Mouse (Mus musculus): ENCODE data around the gene BC017158. TPM values are rescaled to one million over a fixed set of nuclear protein-coding genes. Genes with fewer than 3 reads are reported as not detected.

The BC017158 gene
- polyA plus RNA-seq, 1 experiment: 30.9 TPM

- TF ChIP-seq POLR2A (IDR thresholded peaks at IDR 0.05; ENCODE audit: extremely low read depth, insufficient read depth, low read length): no peak
- TF ChIP-seq CTCF (IDR thresholded peaks at IDR 0.05; ENCODE audit: extremely low read depth, insufficient read depth, low read length): no peak
- H3K27ac ChIP-seq (ENCODE audit: insufficient read depth, low read length): no peak overlapping the region
- H3K4me1 ChIP-seq (ENCODE audit: control insufficient read depth, insufficient read depth, low read length): peaks cover 2% of the 10 kb centered on the region
- no peak overlapping the region for H3K4me3 ChIP-seq (ENCODE audit: insufficient read depth, low read length)
Observed at GRCm38 (mm10) chr7:128249998-128250397, 48.0 kb downstream of the BC017158 start.

GRCm38 (mm10) chr7:128248081-128249042 lies 49.6 kb downstream of the BC017158 start:
- peaks cover 2% of the 10 kb centered on the region for H3K4me1 ChIP-seq (ENCODE audit: control insufficient read depth, insufficient read depth, low read length)
- TF ChIP-seq POLR2A (IDR thresholded peaks at IDR 0.05; ENCODE audit: extremely low read depth, insufficient read depth, low read length) (no peak), CTCF (IDR thresholded peaks at IDR 0.05; ENCODE audit: extremely low read depth, insufficient read depth, low read length) (no peak)
- no peak overlapping the region; the same call in 1 of the 2 replicates for H3K4me3 ChIP-seq (ENCODE audit: insufficient read depth, low read length)
- no peak overlapping the region for H3K27ac ChIP-seq (ENCODE audit: insufficient read depth, low read length)

- Histone ChIP-seq H3K4me1 (ENCODE audit: control insufficient read depth, insufficient read depth, low read length) (peaks cover 2% of the 10 kb centered on the region), H3K4me3 (ENCODE audit: insufficient read depth, low read length) (peak overlapping the region; percentile 62), H3K27ac (ENCODE audit: insufficient read depth, low read length) (peak overlapping the region; percentile 82; the same call in 1 of the 2 replicates)
- TF ChIP-seq CTCF (IDR thresholded peaks at IDR 0.05; ENCODE audit: extremely low read depth, insufficient read depth, low read length): peak; percentile 73
- no peak for TF ChIP-seq POLR2A (IDR thresholded peaks at IDR 0.05; ENCODE audit: extremely low read depth, insufficient read depth, low read length)
Observed at GRCm38 (mm10) chr7:128247443-128247842, 50.5 kb downstream of the BC017158 start.

GRCm38 (mm10) chr7:128246496-128247391 lies 51.2 kb downstream of the BC017158 start, which contains the start of gene Tgfb1i1:
Tgfb1i1 (plus strand) TSS chr7:128246812.
- Histone ChIP-seq H3K4me1 (ENCODE audit: control insufficient read depth, insufficient read depth, low read length) (no peaks in the 10 kb centered on the region), H3K4me3 (ENCODE audit: insufficient read depth, low read length) (peak within 1 kb of the TSS; percentile 62), H3K27ac (ENCODE audit: insufficient read depth, low read length) (peak within 1 kb of the TSS; percentile 82)
- peak; percentile 68; the same call in 1 of the 2 replicates for TF ChIP-seq POLR2A (IDR thresholded peaks at IDR 0.05; ENCODE audit: extremely low read depth, insufficient read depth, low read length)
- TF ChIP-seq CTCF (IDR thresholded peaks at IDR 0.05; ENCODE audit: extremely low read depth, insufficient read depth, low read length): no peak

GRCm38 (mm10) chr7:128245547-128245946 lies 52.4 kb downstream of the BC017158 start:
- H3K27ac ChIP-seq (ENCODE audit: insufficient read depth, low read length): no peak overlapping the region

GRCm38 (mm10) chr7:128244410-128245025 lies 53.5 kb downstream of the BC017158 start:
- Histone ChIP-seq H3K4me1 (ENCODE audit: control insufficient read depth, insufficient read depth, low read length) (no peaks in the 10 kb centered on the region), H3K4me3 (ENCODE audit: insufficient read depth, low read length) (no peak overlapping the region), H3K27ac (ENCODE audit: insufficient read depth, low read length) (no peak overlapping the region)
- TF ChIP-seq POLR2A (IDR thresholded peaks at IDR 0.05; ENCODE audit: extremely low read depth, insufficient read depth, low read length): no peak
- TF ChIP-seq CTCF (IDR thresholded peaks at IDR 0.05; ENCODE audit: extremely low read depth, insufficient read depth, low read length): no peak

More at GRCm38 (mm10) chr7:128245547-128245946, 52.4 kb downstream of the BC017158 start:
- H3K4me1 ChIP-seq (ENCODE audit: control insufficient read depth, insufficient read depth, low read length): no peaks in the 10 kb centered on the region
- TF ChIP-seq POLR2A (IDR thresholded peaks at IDR 0.05; ENCODE audit: extremely low read depth, insufficient read depth, low read length) (no peak), CTCF (IDR thresholded peaks at IDR 0.05; ENCODE audit: extremely low read depth, insufficient read depth, low read length) (no peak)
- H3K4me3 ChIP-seq (ENCODE audit: insufficient read depth, low read length): no peak overlapping the region

GRCm38 (mm10) chr7:128243921-128244320 lies 54.0 kb downstream of the BC017158 start:
- no peaks in the 10 kb centered on the region for H3K4me1 ChIP-seq (ENCODE audit: control insufficient read depth, insufficient read depth, low read length)
- H3K4me3 ChIP-seq (ENCODE audit: insufficient read depth, low read length): no peak overlapping the region
- TF ChIP-seq CTCF (IDR thresholded peaks at IDR 0.05; ENCODE audit: extremely low read depth, insufficient read depth, low read length): no peak
- no peak for TF ChIP-seq POLR2A (IDR thresholded peaks at IDR 0.05; ENCODE audit: extremely low read depth, insufficient read depth, low read length)
- H3K27ac ChIP-seq (ENCODE audit: insufficient read depth, low read length): no peak overlapping the region

- no peak overlapping the region for H3K4me3 ChIP-seq (ENCODE audit: insufficient read depth, low read length)
- TF ChIP-seq POLR2A (IDR thresholded peaks at IDR 0.05; ENCODE audit: extremely low read depth, insufficient read depth, low read length) (no peak), CTCF (IDR thresholded peaks at IDR 0.05; ENCODE audit: extremely low read depth, insufficient read depth, low read length) (no peak)
- no peaks in the 10 kb centered on the region for H3K4me1 ChIP-seq (ENCODE audit: control insufficient read depth, insufficient read depth, low read length)
- no peak overlapping the region for H3K27ac ChIP-seq (ENCODE audit: insufficient read depth, low read length)
Observed at GRCm38 (mm10) chr7:128242331-128242730, 55.6 kb downstream of the BC017158 start.

Data from cortical plate, adult 2 months (tissue).